Mouse (Mus musculus) lung, postnatal 14 days (tissue): ENCODE results near the gene Zfp74.
A peak's percentile ranks its signal among the peaks of the same experiment; 100 is the strongest.
"Not testable (repeated sequence)": the region's sequence is repeated elsewhere in the genome, so short reads cannot be mapped to it uniquely, and the experiment has no call there.

Source experiments
- DNase-seq: peaks from one replicate; pipeline ENCODE4 v3.0.0; 2021

Gene Zfp74

DNA sequence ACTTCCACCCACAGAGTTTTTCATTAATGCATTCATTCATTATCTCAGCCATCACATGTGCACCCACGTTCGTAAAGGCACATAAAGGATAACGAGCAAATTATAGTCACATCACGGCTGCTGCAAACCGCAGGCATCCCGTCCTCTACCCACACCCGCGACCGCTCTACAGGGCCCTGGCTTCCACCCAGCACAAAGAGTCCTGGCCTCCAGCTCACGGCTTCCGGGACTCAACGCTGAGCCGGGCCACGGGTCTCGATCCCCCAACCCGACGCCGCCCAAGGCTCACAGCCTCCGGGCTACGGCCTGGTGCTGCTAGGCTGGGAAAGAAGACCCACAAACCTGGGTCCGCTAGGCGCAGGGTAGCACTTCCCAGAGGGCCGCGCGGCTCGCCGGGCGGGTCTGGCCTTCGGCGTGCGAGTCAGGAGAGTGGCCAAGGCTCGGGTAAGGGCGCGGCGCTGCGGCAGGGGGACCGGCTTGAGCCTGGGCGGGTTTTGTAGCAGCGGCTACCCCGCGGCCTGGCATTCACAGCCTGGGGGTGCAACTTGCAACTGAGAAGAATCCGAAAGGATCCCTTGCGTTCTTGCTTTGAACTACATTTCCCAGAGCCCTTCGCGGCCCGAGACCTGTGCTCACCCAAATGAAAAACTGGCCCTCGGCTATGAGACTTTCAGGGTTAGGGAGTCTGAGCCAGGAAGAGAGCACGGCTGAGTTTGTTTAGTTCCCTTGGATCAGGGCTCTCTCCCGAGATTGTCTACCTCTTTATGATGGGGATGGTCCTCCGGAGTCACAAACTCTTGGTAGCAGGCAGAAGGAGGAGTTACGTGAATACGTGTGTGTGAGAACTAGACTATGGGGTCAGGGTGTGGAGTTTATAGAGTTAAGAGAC, at the start of gene Zfp74:
Gene Zfp74, minus strand, starts transcription at position 577 of the 889 bp plus-strand sequence.
- DNase-seq: peak; percentile 78

DNA sequence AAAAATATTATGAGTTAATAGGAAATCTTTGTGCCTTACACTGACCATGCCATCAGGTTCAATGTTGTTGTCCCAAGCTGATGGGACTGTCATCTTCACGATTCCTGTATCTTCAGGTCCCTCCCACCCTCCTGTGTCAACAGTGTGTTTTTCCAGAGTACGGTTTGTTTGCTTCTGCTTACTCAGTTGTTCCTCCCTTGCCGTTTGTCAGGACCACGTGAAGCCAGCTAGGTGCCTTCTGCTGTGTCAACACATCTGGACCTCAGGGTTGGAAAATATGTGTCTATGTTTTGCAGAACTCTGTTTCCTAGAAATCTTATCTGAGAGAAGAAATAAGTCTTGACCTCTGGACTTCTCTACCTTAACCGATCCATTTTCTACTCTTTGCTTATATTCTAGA, 46.7 kb upstream of the Zfp74 start:
- DNase-seq: no peak

DNA sequence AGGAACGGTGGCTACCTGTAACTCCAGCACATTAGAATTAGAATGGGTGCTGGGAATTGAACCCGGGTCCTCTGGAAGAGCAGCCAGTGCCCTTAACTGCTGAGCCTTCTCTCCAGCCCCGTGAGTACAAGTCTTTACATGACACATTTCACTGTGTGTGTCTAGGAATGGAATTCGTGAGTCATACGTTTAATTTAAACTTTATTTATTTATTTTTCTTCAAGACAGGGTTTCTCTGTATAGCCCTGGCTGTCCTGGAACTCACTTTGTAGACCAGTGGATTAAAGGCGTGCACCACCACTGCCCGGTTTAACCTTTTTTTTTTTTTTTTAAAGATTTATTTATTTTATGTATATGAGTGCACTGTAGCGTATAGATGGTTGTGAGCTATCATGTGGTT, 41.2 kb upstream of the Zfp74 start:
- DNase-seq: no peak

DNA sequence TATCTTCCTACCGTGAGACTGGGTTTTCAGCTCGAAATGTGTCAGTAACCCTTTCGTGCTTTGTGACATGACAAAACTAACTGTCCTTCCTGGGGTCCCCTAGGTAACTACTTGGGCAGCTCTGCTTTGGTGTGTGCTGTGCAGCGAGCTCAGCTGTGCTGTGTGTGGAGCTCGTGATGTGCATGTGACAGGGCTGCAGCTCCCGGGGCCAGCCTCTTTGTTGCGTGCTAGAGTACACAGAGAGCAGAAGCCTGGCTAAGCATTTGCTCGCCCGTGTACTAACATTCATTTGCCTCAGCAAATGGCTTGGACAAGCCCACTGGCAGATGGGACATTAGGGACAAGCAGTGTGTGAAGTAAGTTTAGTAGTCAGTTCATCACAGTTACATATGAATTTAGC, 39.5 kb upstream of the Zfp74 start:
- DNase-seq: no peak

DNA sequence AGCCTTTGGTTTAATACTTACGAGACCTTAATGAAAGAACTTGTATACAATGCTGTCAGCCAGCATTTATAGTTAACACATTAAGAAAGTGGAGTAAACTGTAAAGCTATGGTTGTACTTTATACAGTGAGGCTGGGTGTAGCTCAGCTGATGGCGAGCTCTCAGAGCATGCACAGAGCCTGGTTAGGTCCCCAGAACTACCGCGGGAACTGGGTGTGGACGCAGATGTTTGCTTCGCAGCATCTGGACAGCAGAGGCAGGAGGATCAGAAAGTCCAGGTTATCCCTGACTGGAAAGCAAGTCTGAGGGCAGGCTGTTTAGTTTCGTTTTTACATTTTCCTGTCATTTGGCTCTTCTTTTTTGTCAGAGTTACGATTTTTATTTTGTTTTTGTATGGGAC, 38.8 kb upstream of the Zfp74 start:
- no peak for DNase-seq

DNA sequence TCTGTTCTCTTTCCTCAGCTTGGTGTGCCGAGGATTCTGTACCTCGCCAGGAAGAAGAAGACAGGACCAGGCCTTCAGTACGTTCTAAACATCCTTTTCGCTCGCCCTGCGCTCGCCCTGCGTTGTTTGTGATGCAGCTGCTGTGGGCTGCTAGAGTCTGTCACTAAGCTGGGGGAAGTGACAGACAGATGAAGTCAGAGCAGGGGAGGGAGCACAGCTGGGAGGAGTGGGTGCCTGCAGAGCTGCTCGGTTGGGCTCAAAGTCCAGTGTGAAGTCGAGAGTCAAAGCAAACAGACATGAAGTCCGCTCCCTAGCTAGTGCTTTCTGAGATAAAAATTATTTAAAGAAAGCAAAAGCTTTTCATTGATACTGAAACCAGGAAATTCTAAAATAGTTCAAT, 35.1 kb upstream of the Zfp74 start:
- no peak for DNase-seq

DNA sequence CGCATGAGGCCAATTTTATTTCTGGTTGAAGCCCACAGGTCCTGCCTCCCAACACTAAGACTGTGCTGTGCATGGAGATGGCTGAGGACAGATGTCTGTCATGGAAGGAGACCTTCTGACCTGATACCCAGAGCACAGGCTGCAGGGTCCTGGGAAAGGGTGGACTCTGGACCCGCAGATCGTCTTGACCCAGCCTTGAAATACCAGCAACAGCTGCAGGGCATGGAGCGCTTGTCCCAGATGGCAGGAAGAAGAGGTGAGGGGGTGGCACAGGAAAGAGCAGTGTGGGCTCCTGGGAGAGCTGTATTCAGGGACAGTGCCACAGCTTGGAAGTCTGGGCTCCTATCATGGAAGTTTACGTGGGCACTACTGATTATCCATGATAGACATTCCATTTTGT, 33.7 kb upstream of the Zfp74 start:
- no peak for DNase-seq

DNA sequence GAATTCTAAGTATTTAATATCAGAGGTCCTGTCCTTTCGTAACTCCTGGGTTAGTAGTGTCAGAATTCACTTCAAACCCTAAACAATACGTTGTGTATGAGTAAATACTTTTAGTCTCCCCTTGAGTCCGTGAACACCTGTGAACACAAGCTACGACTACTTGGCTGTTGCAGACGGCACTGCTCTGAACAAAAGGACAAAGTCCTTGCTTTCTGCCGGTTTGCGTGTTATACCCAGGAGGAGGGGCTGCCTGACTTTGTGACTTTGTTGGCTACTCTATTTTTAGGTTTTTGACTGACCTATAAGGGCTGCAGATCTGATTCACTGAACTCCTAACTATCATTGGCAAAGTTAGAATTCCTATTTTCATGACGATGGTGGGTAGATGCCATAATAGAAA, 32.2 kb upstream of the Zfp74 start:
- no peak for DNase-seq

DNA sequence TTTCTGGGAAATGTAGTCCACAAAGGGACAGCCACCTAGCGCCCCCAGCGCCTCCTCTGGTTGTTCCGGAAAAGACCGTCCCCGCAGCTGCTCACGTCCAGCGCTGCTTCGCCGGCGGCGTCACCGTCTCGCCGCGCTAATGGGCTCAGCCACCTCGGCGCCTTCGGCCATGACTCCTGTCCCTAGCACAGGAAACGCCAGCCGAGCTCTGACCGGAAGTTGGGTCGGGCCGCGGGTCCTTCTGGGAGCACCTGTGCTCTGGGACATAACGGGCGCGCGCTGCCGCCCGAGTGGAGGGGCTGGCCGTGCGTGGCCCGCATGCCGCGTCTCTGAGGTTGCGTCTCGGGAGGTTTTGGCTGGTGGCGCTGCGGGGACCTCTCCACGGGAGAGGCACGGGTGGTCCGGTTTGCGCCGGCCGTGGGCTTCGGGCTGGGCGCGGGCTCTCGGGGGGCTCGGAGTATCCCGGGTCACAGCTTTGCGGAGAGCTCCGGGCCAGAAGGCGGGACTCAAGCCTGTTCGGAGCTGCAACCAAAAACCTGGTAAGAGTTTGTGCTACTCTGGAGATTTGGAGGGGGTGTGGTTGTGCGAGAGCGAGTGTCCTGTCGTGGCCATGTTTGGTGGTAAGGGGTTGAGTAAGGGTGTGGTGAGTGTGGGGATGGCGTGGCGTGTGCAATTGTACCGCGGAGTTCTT, 29.9 kb upstream of the Zfp74 start, which contains the start of gene Zfp568:
Gene Zfp568, plus strand, starts transcription at position 266 of the 691 bp plus-strand sequence.
- DNase-seq: peak; percentile 94

DNA sequence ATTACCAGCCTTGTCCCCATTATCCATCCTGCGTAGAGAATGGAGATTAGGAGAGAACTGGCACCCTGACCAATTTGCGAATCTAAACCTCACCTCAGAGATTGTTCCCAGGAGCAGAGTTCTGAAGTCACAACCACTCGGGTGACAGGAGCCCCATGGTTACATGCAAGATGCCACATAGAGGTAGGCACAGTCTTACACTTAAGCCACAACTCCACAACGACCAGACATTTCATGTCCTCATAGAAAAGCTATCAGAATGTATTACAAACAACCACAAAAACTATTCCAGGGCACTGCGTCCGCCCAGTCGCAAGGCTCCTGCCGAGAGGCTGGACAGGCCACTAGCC, 29.4 kb upstream of the Zfp74 start:
- DNase-seq: no peak

DNA sequence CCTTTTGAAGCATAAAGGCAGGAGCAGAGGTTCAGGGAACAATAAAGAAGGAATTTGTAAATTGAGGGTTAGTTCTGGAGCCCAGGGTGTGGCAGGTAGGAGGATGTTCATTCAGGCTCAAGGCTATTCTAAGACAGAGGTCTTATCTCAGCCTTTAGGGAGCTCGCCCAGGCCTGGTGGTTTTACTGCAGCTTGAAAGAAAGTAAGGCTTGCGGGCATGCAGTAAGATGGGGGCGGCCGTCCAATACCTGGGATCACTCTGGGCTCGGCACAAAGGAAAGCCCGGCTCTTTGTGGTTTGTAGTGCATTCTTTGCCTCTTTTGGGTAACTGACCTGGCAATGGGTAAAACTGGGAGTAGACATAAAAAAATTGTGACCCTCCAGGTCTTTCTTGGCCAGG, 29.0 kb upstream of the Zfp74 start:
- no peak for DNase-seq

DNA sequence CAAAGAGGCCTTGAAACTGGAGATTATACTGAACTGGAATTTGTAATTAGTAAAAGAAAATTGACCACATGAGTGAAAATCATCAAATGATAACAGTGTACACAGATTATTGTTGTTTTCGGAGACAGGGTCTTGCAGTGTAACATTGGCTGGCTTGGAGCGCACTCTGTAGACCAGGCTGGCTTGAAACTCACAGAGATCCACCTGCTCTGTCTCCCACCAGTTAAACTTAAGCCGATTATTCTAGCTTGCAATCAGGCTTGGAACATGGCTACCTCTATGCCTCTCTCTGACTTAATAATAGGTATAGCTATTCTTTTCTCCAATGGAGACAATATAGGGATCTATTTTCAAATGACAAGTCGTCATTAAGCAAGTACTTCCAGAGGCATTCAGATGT, 28.5 kb upstream of the Zfp74 start:
- DNase-seq: no peak

DNA sequence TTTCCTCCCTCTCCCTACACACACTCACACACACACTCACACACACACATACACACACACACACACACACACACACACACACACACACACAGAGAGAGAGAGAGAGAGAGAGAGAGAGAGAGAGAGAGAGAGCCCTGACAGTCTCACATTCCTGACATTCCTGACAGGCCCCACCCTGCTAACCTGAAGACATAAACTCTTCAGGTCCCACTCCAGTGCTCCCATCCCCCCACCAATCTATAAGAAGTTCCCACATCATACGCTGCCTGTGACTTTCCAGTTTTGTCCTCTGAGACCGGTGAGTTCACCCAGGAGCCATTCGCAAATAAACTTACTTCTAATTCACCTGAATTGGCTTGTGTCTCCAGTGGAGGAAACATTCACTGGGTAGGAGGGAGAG, 28.0 kb upstream of the Zfp74 start:
- DNase-seq: no peak

DNA sequence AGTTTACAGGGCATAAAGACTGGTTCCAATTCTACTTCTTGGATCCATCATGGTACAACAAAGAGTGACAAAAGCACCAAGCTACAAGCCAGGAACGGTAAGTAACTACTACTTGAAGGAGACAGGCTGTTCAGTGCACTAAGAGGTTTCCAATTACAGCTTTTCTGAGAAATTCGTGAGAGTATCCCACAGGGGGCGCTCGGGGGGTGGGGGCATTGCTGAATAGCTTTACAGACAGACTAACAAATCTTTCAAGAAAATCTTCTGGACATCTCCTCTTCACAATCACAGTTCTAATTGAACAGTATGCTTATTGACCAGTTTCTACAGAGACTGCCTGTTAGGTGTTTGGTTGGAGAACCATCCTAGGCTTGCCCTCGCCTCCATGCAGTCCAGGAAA, 27.6 kb upstream of the Zfp74 start:
- no peak for DNase-seq

DNA sequence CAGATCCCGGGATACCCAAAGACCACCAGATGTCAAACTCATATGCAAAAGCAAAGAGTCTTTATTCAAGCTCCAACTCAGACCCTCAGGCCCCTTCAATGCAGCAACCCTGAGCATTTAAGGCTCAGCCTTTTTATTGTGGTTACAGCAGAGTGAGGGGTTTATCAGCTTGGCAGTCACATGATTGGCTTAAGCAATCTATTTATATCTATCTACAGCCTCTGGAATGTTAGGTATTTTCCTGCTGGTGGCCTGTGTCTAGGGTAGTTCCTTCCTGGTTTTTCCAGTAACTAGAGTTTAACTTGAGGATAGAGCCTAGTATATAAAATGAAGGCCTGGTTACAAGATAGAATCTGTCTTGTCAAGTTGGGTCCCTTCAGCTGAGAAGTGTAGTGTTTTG, 26.9 kb upstream of the Zfp74 start:
- DNase-seq: no peak

DNA sequence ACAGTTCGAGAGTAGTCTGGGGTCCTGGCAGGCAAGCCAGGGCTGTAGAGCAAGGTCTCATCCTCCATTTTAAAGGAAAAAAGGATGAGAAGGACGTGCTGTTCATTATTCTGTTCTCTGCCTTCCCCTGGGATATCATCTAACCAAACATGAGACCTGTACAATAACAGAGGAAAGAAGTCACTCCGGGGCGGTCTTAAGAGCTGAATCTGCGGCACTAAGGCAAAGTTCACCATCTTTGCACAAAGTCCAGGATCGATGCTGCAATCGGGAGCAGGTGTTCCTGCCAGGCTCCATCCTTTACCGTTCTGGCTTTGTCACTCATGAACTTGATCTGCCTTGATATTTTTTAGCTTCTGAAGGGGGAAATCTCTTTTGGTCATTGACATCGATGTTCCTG, 16.8 kb upstream of the Zfp74 start:
- no peak for DNase-seq

DNA sequence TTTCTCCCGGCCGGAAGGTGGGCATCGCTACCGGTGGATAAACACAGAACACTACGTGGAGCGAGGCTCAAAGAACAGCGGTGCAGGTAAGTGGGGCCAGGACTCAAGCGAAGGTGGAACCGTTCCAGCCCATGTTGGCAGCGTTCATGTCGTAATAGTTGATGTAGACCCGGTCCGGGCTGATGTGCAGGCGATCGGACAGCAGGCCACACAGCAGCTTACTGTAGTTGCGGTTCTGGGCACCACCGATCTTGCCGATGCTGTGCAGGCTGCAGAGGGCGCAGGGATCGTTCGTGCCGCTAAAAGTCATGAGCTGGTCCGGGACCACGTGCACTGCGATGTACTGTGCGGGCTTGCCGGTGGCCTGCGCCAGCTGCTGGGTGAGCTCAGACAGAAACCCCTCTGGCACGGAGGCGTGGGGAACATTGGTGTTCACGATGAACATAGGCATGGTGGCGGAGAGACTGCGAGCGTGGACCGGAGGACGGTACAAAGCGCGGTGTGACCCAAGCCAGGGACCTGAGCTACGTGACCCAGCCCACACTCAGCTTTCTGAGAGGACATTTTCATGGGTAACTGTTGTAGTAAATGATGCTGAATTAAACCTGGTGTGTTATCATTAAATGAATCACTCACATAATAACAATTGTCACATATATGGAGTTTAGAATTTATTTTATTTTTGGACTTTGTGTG, 11.4 kb upstream of the Zfp74 start:
- not testable (repeated sequence) for DNase-seq

DNA sequence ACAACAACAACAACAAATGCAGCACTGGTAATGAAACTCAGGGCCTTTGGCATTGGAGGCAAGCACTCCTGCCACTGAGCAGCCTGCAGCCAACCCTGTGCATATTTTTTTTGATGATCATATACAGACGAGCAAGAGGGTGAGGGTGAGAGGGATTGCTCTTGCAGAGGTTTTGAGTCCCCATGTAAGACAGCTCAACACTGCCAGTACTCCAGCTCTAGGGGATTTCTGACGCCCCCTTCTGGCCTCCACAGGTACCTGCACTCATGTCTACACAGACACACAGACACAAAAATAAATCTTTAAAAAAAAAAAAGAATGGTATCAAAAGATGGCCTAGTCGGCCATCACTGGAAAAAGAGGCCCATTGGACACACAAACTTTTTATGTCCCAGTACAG, 5.1 kb upstream of the Zfp74 start:
- no peak for DNase-seq

DNA sequence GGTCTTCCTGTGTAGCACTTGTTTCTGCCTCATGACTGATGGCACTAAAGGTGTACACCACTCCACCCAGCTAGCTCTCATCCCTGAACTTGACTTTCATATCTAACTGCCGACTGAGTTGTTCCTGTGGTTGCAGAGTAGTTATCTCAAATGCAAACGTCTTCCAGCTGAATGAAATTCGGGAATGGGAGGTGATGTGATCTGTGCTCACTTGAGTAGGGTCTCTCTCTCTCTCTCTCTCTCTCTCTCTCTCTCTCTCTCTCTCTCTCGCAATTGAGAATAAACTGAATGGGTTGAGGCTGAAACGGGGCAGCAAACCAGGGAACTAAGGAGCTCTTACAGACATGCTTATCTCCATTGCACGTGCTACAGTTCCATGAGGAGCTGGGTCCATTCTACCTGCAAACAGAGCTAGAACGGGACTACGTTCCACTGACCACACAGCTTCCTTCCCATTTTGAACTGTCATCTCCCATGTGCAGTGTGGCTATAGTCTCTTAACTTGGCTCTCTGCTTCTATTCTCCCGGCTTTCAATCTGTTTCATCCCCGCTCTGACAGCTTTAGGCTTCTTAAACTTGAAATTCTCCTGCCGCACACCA, 4.3 kb upstream of the Zfp74 start:
- no peak for DNase-seq

DNA sequence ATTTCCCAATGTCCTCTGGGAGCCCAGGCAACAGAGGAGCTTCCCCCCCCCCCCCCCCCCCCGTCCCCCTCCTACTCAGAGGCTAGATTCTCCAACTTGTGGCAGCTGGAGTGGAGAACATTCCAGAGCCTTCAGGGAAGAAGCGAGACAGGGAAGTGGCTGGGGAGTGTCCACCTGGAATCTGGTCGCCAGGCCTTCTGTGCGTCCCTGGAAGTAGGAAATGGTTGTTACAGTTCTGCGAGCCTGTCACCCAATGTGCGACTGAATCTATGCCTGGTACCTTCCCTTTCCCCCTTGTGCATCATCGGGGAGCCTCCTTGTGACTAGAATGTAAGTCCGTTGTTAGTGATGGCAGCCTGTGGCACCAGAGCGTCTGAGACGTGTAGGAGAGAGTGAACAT, 2.4 kb upstream of the Zfp74 start:
- peak; percentile 22 for DNase-seq

DNA sequence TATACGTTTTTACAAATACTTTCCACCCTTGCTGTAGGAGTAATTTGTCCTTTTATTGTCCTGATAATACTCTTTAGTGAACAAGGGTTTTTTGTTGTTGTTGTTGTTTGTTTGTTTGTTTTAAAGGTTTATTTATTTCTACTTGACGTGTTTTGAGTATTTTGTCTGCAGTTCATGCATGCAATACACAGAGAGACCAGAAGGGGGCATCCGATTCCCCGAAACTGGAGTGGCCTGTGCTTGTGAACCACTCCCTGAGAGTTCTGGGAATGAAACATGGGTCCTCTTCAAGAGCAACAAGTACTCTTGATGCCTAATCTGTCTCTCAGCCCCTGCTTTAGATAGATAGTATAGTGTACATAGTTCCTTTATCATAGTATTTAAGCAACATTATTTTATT, 842 bp upstream of the Zfp74 start:
- peak; percentile 61 for DNase-seq

DNA sequence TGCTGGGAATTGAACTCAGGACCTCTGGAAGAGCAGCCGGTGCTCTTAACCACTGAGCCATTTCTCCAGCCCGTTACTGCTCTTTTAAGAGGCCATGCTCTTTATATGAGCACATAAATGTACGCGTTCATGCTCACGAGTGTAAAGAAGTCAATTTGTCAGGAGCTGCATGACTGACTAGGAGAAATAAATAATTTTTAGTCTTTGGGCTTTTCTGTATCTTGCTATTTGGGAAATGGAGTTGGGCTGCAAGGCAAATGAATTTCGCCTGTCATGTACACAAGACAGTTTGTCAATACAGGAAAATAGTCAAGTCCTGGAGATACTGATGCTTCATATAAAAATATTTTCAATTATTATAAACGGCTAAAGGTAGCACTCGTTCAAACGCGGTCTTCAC, 803 bp downstream of the Zfp74 start:
- DNase-seq: no peak

DNA sequence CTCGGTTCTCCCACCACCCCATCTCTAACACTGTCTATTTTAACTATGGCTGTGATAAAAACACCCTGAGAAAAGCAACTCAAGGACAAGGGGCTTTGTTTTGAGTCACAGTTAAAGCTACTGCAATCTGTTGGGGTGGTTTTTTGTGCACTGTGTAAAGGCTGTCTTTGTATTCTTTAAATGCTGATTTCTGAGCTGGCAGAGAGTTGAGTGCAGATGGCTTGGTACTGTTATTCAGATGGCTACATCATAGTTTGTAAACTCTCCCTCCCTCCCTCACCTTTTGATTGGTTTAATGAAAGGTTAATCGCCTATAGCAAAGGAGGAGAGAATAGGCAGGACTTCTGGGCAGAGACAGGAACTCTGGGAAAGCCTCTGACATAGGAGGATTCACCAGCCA, 9.7 kb downstream of the Zfp74 start:
- DNase-seq: no peak

DNA sequence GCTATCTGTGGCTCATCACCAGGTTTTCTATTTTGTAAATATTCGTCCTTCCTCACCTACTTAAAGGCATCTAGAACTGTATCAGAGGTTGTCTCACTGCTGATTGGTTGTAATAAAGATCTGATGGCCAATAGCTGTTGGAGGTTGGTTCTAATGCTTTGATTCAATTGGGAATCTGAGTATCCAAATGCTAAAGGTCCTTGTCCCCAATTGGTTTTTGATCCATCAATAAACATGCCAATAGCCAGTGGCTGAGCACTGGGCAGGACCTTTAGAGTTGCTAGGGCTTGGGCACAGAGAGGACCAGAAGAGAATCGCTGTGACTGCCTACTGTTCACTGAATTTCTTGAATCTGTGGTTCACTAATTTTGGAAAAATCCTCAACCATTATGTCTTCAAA, 10.2 kb downstream of the Zfp74 start:
- DNase-seq: no peak
